Comparison of ENCODE assay signal across 11 mouse cellular contexts in the genomic region with DNA sequence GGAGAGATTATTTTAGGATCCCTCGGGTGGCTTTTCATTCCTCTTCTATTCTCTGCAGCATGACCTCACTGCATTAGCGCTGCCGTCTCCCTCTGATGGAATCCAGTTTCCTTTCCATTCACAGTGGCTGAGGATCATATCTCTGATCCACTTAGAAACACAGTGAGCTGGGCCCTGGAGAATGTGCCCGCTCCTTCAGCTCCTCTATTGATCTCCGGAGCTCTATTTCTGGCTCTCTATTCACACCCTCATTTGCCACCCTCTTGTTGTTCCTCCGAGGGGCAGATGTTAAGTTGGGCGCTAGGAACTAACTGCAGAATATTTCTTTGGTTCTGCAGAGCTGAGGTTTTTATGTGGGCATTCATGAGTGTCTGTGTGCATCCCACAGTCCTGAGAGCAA.
DNase-seq lines count a peak whose midpoint lies in the region; ATAC-seq lines count a peak whose summit lies in the region.
"Had no signal": no experiment of that assay in that cellular context is flagged by ENCODE, and none has a peak within 500 bp of the region (broad histone marks: within the 10 kb centered on the region; RNA-seq: fewer than 3 reads in every experiment).

No protein-coding gene starts in this region.

- H3K4me2 ChIP-seq in midbrain, embryonic 15.5 days, result no peak overlapping the region
- H3K4me2 ChIP-seq in heart, embryonic 15.5 days, result peak overlapping the region; percentile 48
- H3K4me2 ChIP-seq: neural tube, embryonic 13.5 days had no signal

- ATAC-seq in midbrain, embryonic 15.5 days (replicated peaks), result no peak
- peak; percentile 92 for ATAC-seq in heart, embryonic 15.5 days (replicated peaks; ENCODE audit: insufficient number of reproducible peaks, insufficient read depth, low FRiP score, low read depth)

- no peaks in the 10 kb centered on the region for H3K9me3 ChIP-seq in midbrain, embryonic 10.5 days (replicated peaks)
- H3K9me3 ChIP-seq in midbrain, embryonic 15.5 days, result no peaks in the 10 kb centered on the region
- no peaks in the 10 kb centered on the region; the same call in 1 of the 2 replicates for H3K9me3 ChIP-seq in heart, embryonic 15.5 days (replicated peaks)
- H3K9me3 ChIP-seq: hindbrain, embryonic 10.5 days had no signal

- H3K9ac ChIP-seq in midbrain, embryonic 15.5 days, result no peak overlapping the region
- H3K9ac ChIP-seq in heart, embryonic 15.5 days, result no peak overlapping the region
- H3K9ac ChIP-seq: neural tube, embryonic 13.5 days had no signal

- no peak for DNase-seq in midbrain, embryonic 10.5 days (ENCODE audit: low spot score)
- peak; percentile 28 for DNase-seq in gastrocnemius, postnatal 25 days
- peak; percentile 24 for DNase-seq in retina, postnatal 1 day
- DNase-seq in cerebellum, adult 11-12 months, result no peak
- no peak for DNase-seq in layer of hippocampus, postnatal 14 days (ENCODE audit: low spot score in 2 of 2)
- DNase-seq: cerebellum, adult 11 months had no signal

- no peak overlapping the region for H3K4me3 ChIP-seq in midbrain, embryonic 10.5 days
- H3K4me3 ChIP-seq in midbrain, embryonic 15.5 days, result no peak overlapping the region
- no peak overlapping the region for H3K4me3 ChIP-seq in heart, embryonic 15.5 days
- H3K4me3 ChIP-seq: hindbrain, embryonic 10.5 days; neural tube, embryonic 13.5 days had no signal

- H3K36me3 ChIP-seq in midbrain, embryonic 10.5 days, result no peaks in the 10 kb centered on the region
- H3K36me3 ChIP-seq in midbrain, embryonic 15.5 days (replicated peaks), result no peaks in the 10 kb centered on the region
- no peaks in the 10 kb centered on the region for H3K36me3 ChIP-seq in heart, embryonic 15.5 days
- H3K36me3 ChIP-seq: hindbrain, embryonic 10.5 days; neural tube, embryonic 13.5 days had no signal

- peaks cover 13% of the 10 kb centered on the region for H3K4me1 ChIP-seq in midbrain, embryonic 10.5 days
- peaks cover 10% of the 10 kb centered on the region; the same call in 1 of the 2 replicates for H3K4me1 ChIP-seq in midbrain, embryonic 15.5 days
- H3K4me1 ChIP-seq in heart, embryonic 15.5 days (replicated peaks), result peaks cover 12% of the 10 kb centered on the region
- H3K4me1 ChIP-seq: neural tube, embryonic 13.5 days had no signal

- H3K27me3 ChIP-seq in midbrain, embryonic 10.5 days (ENCODE audit: low read depth, poor library complexity, severe bottlenecking), result no peaks in the 10 kb centered on the region
- H3K27me3 ChIP-seq in midbrain, embryonic 15.5 days (replicated peaks), result no peaks in the 10 kb centered on the region
- H3K27me3 ChIP-seq in heart, embryonic 15.5 days, result no peaks in the 10 kb centered on the region
- H3K27me3 ChIP-seq: neural tube, embryonic 13.5 days had no signal

- WGBS in midbrain, embryonic 10.5 days, result 40% methylated on average over 7 of the region's 7 CpGs
- WGBS in midbrain, embryonic 15.5 days, result 15% methylated on average over 7 of the region's 7 CpGs
- WGBS in heart, embryonic 15.5 days, result 6% methylated on average over 7 of the region's 7 CpGs

- peak overlapping the region; percentile 23; the same call in 1 of the 2 replicates for H3K27ac ChIP-seq in midbrain, embryonic 10.5 days (replicated peaks)
- H3K27ac ChIP-seq in midbrain, embryonic 15.5 days, result no peak overlapping the region
- peak overlapping the region; percentile 93 for H3K27ac ChIP-seq in heart, embryonic 15.5 days
- H3K27ac ChIP-seq: hindbrain, embryonic 10.5 days; macrophage; neural tube, embryonic 13.5 days had no signal

Comparison
In these comparisons a context has a peak if more than half of its experiments do, and no peak if none do; other contexts are left out.
1. DNase-seq: peak in gastrocnemius, postnatal 25 days (single experiment) and retina, postnatal 1 day (single experiment); none in midbrain, embryonic 10.5 days (single experiment), cerebellum, adult 11-12 months (single experiment) and layer of hippocampus, postnatal 14 days (0 of 2).